Mouse (Mus musculus) embryonic facial prominence, embryonic 13.5 days (tissue): Measurements from ENCODE around the gene Rxrb. TPM values are rescaled to one million over a fixed set of nuclear protein-coding genes. Genes with fewer than 3 reads are reported as not detected.

Experiments used
- ATAC-seq: fragments of 200-750 bp; cut with Nextera tagmentation; 2 replicates; pipeline ENCODE4 v1.8.0; 2017; ENCODE audit warnings: low read depth; ENCODE audit not compliant: insufficient number of reproducible peaks, insufficient read depth, low FRiP score, low TSS enrichment
- H3K27ac ChIP-seq: fragments of 300-500 bp; sonication (generic); 2 replicates; pipeline ENCODE4 v1.5.1; 2015; ENCODE audit warnings: moderate library complexity, mild to moderate bottlenecking, inconsistent platforms
- H3K27me3 ChIP-seq: fragments of 300-500 bp; sonication (generic); 2 replicates; pipeline ENCODE4 v1.6.1; 2015; ENCODE audit warnings: mild to moderate bottlenecking, inconsistent platforms
- H3K36me3 ChIP-seq: fragments of 300-500 bp; sonication (generic); 2 replicates; pipeline ENCODE4 v1.6.1; 2015; ENCODE audit warnings: mild to moderate bottlenecking, inconsistent platforms
- H3K4me1 ChIP-seq: fragments of 300-500 bp; sonication (generic); 2 replicates; pipeline ENCODE4 v1.6.1; 2015; ENCODE audit warnings: inconsistent platforms
- H3K4me2 ChIP-seq: fragments of 300-500 bp; sonication (generic); 2 replicates; pipeline ENCODE4 v1.6.1; 2015; ENCODE audit warnings: moderate library complexity, mild to moderate bottlenecking, inconsistent platforms
- H3K4me3 ChIP-seq: fragments of 300-500 bp; sonication (generic); 2 replicates; pipeline ENCODE4 v1.5.1; 2015; ENCODE audit warnings: mild to moderate bottlenecking, inconsistent platforms
- H3K9ac ChIP-seq: fragments of 300-500 bp; sonication (generic); 2 replicates; pipeline ENCODE4 v1.6.1; 2015; ENCODE audit warnings: mild to moderate bottlenecking, inconsistent platforms
- H3K9me3 ChIP-seq: fragments of 300-500 bp; sonication (generic); 2 replicates; pipeline ENCODE4 v1.6.1; 2016; ENCODE audit warnings: inconsistent platforms
- WGBS: fragments of 180-500 bp; shearing (Covaris S2); methylation state at CpG from one replicate; pipeline ENCODE4 v1.1.7; 2015; ENCODE audit warnings: mixed read lengths; 5-methylcytosine and 5-hydroxymethylcytosine counted together
- polyA plus RNA-seq: library from polyadenylated mRNA; unstranded; fragments of >200 nt; fragmentation: Nextera tagmentation; extraction: Ambion mirVana; gene quantifications from 2 replicates; pipeline ENCODE4 v1.2.1, GENCODE M21; 2015

Rxrb gene
- polyA plus RNA-seq, 1 experiment from 2014 or later, result 56.4 TPM

GRCm38 (mm10) chr17:34026917-34027655, 4.5 kb upstream of the Rxrb start:
- 8% methylated on average over 36 of the region's 36 CpGs for WGBS
- H3K36me3 ChIP-seq, result peaks cover 31% of the 10 kb centered on the region
- H3K9me3 ChIP-seq, result no peaks in the 10 kb centered on the region
- no peak for ATAC-seq
- H3K4me3 ChIP-seq, result peak overlapping the region; percentile 82
- peak overlapping the region; percentile 80 for H3K27ac ChIP-seq
- H3K27me3 ChIP-seq, result no peaks in the 10 kb centered on the region; the same call in 1 of the 2 replicates
- peak overlapping the region; percentile 99 for H3K4me2 ChIP-seq
- H3K9ac ChIP-seq, result peak overlapping the region; percentile 83
- H3K4me1 ChIP-seq, result peaks cover 61% of the 10 kb centered on the region

- H3K36me3 ChIP-seq, result peaks cover 25% of the 10 kb centered on the region
- no peaks in the 10 kb centered on the region for H3K9me3 ChIP-seq
- ATAC-seq, result peak; percentile 72
- peak within 1 kb of the TSS; percentile 82 for H3K4me3 ChIP-seq
- H3K9ac ChIP-seq, result peak within 1 kb of the TSS; percentile 83
- H3K4me1 ChIP-seq, result peaks cover 63% of the 10 kb centered on the region
- H3K27ac ChIP-seq, result peak within 1 kb of the TSS; percentile 80
- WGBS, result under 1% methylated on average over 49 of the region's 49 CpGs
- H3K4me2 ChIP-seq, result peak within 1 kb of the TSS; percentile 99
- H3K27me3 ChIP-seq, result no peaks in the 10 kb centered on the region; the same call in 1 of the 2 replicates
Observed at GRCm38 (mm10) chr17:34027656-34028223, 3.9 kb upstream of the Rxrb start, which contains the start of gene H2-Ke6. H2-Ke6 (minus strand) TSS chr17:34028060.

- Histone ChIP-seq H3K27me3 (no peaks in the 10 kb centered on the region; the same call in 1 of the 2 replicates), H3K4me1 (peaks cover 71% of the 10 kb centered on the region), H3K9me3 (no peaks in the 10 kb centered on the region), H3K27ac (peak overlapping the region; percentile 80), H3K9ac (0 out of 2 replicates have a peak overlapping the region, but pooled peaks have one; percentile 95), H3K4me2 (peak overlapping the region; percentile 99), H3K4me3 (peak overlapping the region; percentile 82), H3K36me3 (peaks cover 24% of the 10 kb centered on the region)
- ATAC-seq, result no peak
- 70% methylated on average over 17 of the region's 17 CpGs for WGBS
Observed at GRCm38 (mm10) chr17:34028501-34029149, 3.0 kb upstream of the Rxrb start.

GRCm38 (mm10) chr17:34029150-34029889, 2.3 kb upstream of the Rxrb start:
- Histone ChIP-seq H3K27ac (peak overlapping the region; percentile 80; the same call in 1 of the 2 replicates), H3K4me2 (peak overlapping the region; percentile 99), H3K4me1 (peaks cover 68% of the 10 kb centered on the region), H3K4me3 (peak overlapping the region; percentile 89), H3K9me3 (no peaks in the 10 kb centered on the region), H3K9ac (peak overlapping the region; percentile 95), H3K36me3 (peaks cover 30% of the 10 kb centered on the region), H3K27me3 (no peaks in the 10 kb centered on the region; the same call in 1 of the 2 replicates)
- 87% methylated on average over 18 of the region's 18 CpGs for WGBS
- ATAC-seq, result no peak

- no peak for ATAC-seq
- H3K27ac ChIP-seq, result no peak overlapping the region
- H3K4me3 ChIP-seq, result peak overlapping the region; percentile 89
- no peaks in the 10 kb centered on the region for H3K9me3 ChIP-seq
- peak overlapping the region; percentile 95 for H3K9ac ChIP-seq
- H3K4me2 ChIP-seq, result peak overlapping the region; percentile 99
- peaks cover 35% of the 10 kb centered on the region for H3K36me3 ChIP-seq
- 76% methylated on average over 21 of the region's 21 CpGs for WGBS
- H3K4me1 ChIP-seq, result peaks cover 68% of the 10 kb centered on the region
- H3K27me3 ChIP-seq, result no peaks in the 10 kb centered on the region; the same call in 1 of the 2 replicates
Observed at GRCm38 (mm10) chr17:34029890-34030595, 1.6 kb upstream of the Rxrb start.

GRCm38 (mm10) chr17:34030861-34031326, 718 bp upstream of the Rxrb start:
- Histone ChIP-seq H3K4me3 (peak overlapping the region; percentile 89), H3K4me2 (peak overlapping the region; percentile 99), H3K36me3 (peaks cover 44% of the 10 kb centered on the region), H3K9ac (peak overlapping the region; percentile 95), H3K27ac (peak overlapping the region; percentile 96), H3K4me1 (peaks cover 60% of the 10 kb centered on the region), H3K27me3 (no peaks in the 10 kb centered on the region; the same call in 1 of the 2 replicates), H3K9me3 (no peaks in the 10 kb centered on the region)
- 5% methylated on average over 20 of the region's 20 CpGs for WGBS
- ATAC-seq, result no peak

- WGBS, result under 1% methylated on average over 22 of the region's 48 CpGs
- Histone ChIP-seq H3K9me3 (no peaks in the 10 kb centered on the region), H3K4me3 (peak overlapping the region; percentile 89), H3K27ac (peak overlapping the region; percentile 96), H3K4me1 (peaks cover 47% of the 10 kb centered on the region), H3K9ac (peak overlapping the region; percentile 95), H3K27me3 (no peaks in the 10 kb centered on the region), H3K4me2 (peak overlapping the region; percentile 99), H3K36me3 (peaks cover 57% of the 10 kb centered on the region)
- ATAC-seq, result no peak
Observed at GRCm38 (mm10) chr17:34032174-34032632, 591 bp downstream of the Rxrb start.

GRCm38 (mm10) chr17:34032806-34033205, 1.2 kb downstream of the Rxrb start:
- Histone ChIP-seq H3K4me3 (peak overlapping the region; percentile 89), H3K9me3 (no peaks in the 10 kb centered on the region), H3K27me3 (peaks cover 5% of the 10 kb centered on the region), H3K27ac (no peak overlapping the region), H3K9ac (peak overlapping the region; percentile 95), H3K4me1 (peaks cover 49% of the 10 kb centered on the region), H3K36me3 (peaks cover 63% of the 10 kb centered on the region), H3K4me2 (peak overlapping the region; percentile 99)
- ATAC-seq, result no peak
- 49% methylated on average over 9 of the region's 9 CpGs for WGBS

GRCm38 (mm10) chr17:34033441-34033840, 1.8 kb downstream of the Rxrb start:
- Histone ChIP-seq H3K4me3 (no peak overlapping the region), H3K4me2 (peak overlapping the region; percentile 99), H3K36me3 (peaks cover 64% of the 10 kb centered on the region), H3K27ac (no peak overlapping the region), H3K4me1 (peaks cover 50% of the 10 kb centered on the region), H3K9me3 (no peaks in the 10 kb centered on the region), H3K9ac (peak overlapping the region; percentile 95; the same call in 1 of the 2 replicates), H3K27me3 (peaks cover 11% of the 10 kb centered on the region)
- no peak for ATAC-seq
- 89% methylated on average over 9 of the region's 9 CpGs for WGBS

GRCm38 (mm10) chr17:34034064-34034463, 2.5 kb downstream of the Rxrb start:
- Histone ChIP-seq H3K36me3 (peaks cover 58% of the 10 kb centered on the region), H3K4me2 (no peak overlapping the region), H3K27me3 (peaks cover 17% of the 10 kb centered on the region), H3K9ac (no peak overlapping the region), H3K27ac (no peak overlapping the region; the same call in 1 of the 2 replicates), H3K9me3 (no peaks in the 10 kb centered on the region), H3K4me1 (peaks cover 50% of the 10 kb centered on the region), H3K4me3 (no peak overlapping the region)
- ATAC-seq, result no peak
- WGBS, result 80% methylated on average over 10 of the region's 10 CpGs
